Mouse (Mus musculus) kidney, adult 8-10 months (tissue): ENCODE results near the gene Acap2.

Experiments
- DNase-seq, 2 experiments: peaks; one replicate each; pipeline ENCODE4 v3.0.0; 2022

Acap2 gene

DNA sequence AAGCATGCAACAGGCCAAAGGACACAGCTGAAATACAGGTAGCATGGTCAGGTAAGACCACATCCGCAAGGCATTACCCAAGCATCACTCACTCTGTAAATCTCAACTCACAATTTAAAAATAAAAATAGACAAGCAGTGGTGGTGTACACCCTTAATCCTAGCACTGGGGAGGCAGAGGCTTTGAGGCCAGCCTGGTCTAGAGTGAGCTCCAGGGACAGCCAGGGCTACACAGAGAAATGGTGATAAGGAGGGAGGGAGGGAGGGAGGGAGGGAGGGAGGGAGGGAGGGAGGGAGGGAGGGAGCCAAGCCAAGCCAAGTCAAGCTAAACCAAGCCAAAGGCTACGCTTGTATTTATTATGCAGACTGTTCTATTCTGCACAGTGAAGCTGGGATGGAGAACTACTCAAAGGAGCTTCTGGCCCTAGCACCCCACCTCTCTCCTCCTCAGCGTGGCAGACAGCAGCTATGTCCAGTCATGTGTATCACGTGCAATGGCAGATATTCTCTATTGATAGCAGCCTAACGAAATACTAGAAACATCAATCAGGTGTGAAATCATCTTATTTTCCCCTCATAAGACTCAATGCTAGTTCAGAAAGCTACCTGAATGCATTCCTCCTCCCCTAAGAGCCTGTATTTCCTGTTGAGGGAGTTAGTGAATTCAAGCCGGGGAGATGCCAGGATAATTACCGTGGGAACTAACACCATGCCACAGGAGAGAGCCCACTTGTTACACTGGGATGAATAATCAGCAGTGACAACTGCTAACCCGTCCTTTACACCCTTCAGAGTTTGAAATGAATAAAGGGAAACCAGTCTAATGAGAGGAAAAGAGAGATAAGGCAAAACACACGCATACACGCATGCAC lies 33.8 kb downstream of the Acap2 start:
- DNase-seq, result no peak

DNA sequence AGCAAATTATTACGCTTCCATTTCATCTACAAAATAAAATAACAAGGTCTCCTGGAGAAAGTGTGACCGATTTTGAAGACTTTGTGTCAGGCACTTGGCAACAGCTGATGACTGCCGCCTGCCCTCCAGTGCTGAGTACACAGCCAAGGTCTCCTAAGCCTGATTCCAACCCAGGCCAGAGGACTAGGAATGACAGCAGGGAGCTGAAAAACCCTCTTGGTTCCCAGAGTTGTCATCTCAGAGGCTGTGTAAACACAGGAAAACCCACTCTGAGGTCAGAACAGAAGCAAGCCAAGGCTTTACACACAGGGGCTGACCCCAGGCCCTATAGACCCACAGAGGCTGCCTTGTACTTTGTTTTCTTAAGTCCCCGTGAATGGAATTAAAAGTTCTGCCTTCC lies 35.1 kb downstream of the Acap2 start:
- no peak for DNase-seq

DNA sequence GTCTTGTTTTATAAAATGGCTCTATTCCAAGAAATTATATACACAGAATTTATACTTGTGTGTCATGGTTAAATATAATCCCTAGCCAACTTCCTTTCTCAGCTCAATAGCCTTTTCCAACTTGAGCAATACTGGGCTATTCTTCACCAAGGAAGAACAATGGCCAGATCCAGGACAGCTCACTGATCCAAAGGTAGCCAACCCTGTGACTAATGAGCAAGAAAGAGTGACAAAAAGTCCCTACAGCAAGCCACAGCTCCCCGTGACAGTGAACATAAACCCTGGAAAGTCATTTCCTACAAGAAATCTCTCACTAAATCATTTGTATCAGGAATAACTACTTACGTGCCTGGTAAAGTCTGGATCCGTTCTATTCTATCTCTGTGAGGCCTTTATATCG lies 35.6 kb downstream of the Acap2 start:
- DNase-seq, result no peak

DNA sequence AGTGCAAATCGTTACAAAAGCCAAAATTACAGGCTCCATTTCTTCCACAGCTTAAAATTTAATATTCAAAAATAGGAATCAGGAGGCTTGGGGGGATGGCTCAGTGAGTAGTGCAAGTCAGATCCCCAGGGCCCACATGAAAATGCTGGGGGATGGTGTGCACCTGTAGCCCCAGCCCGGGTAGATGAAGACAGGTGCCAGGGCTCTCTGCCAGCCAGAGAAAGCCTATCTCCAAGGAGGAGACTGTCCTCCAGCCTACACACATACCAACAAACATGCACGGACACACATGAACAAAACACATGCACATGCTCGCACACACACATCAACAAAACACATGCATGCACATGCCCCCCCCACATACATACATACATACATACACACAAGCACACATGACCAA lies 36.9 kb downstream of the Acap2 start:
- DNase-seq, result no peak

DNA sequence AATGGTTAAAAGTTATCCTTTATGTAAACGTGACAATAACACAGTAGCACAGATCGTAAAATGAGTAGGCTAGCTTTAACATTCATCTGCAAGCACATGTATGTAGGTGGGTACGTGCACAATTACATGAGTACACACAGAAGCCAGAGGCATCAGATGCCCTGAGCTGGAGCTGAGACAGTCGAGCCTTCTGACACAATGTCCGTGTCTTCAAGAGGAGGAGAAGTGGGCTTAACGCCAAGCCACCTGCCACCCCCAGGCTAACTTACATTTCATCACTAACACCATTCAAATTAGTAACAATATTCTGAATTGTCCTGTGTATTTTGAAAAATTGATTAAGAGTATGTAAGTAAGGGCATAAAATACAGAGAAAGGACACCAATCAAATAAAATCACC lies 40.6 kb downstream of the Acap2 start:
- no peak for DNase-seq

DNA sequence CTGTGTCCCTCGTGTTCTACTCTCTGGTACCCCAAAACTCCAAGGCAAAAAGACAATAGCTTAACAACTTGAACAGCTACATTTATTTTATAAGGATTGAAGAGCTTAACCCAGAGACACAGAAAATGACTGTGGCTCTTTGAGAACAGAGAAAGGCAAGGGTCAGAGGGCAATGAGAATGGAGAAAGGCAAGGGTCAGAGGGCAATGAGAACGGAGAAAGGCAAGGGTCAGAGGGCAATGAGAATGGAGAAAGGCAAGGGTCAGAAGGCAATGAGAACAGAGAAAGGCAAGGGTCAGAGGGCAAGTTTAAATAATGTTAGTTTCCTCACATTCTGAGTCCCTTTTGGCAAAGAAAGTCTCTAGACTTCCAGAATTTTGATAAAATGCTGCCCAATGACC lies 41.6 kb downstream of the Acap2 start:
- DNase-seq, result no peak

DNA sequence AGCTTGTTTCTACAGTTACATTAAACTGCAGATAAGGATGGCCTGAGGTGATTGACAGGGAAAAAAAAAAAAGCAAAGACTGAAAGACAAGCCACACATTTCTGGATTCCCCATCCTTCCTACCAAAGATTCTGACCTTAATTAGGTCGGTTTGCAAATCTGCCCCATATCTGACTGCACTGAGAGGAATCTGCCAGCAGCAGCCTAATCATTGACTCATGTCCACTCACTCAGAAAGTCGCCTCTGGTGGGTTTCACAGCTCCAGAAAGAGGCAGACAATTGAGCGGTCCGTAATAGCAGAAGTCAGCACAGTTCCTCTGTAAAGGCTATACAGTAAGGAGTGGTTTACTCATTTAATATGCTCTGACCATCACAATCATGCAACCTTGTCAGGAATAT lies 51.2 kb downstream of the Acap2 start:
- DNase-seq, result no peak

DNA sequence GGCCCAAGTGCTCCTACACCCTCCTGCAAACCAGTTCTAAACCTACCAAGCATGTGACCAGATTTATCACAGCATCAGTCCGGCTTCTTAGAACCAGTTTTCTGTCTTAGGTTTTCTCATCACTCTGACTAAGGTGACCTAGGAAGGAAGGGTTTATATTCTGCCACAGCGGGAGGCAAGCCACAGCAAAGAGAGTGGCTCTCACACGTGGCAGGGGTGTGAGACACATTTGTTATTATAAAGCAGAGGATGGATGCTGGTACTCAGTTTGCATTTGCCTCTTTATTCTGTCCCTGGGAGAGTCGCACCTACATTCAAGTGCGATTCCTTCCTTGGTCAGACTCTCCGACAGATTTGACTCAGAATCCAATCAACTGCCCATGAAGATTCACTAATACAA lies 52.2 kb downstream of the Acap2 start:
- DNase-seq, result no peak

DNA sequence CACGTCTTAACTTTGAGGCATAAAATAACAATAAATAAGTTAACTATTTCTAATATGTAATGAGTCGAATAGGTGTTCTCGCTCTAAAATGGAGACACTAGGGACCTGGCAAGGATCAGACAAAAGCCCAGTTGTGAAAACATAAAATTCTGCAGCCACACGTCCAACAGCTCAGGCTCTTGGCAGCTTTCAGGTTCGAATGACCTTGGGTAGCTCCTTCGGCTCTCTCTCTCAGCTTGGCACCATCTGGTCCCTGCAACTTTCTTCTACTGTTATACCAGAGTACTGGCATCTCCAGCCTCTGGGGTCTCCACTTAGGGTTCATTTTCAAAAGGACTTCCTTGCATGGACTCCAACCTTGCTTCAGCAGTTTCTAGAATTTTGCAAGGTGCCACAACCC lies 53.3 kb downstream of the Acap2 start:
- DNase-seq, result no peak

DNA sequence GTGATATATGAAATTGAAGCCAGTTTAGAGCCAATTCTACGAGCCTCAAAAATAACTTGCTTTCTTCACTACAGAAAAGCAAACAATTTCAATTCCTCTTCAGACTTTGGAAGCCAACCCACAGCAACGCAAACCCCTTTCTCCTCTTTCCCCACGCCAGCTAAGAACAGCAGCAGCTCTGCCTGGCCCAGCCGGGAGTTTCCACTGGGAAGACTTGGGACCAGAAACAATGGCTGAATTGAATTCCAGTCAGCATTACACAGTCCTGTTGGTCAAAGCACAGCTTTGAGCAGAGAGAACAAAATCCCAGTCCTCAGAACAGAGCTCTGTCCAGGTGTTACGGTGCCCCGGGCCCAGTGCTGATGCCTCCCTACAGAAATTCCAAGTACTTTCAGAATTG lies 59.1 kb downstream of the Acap2 start:
- DNase-seq, result no peak

DNA sequence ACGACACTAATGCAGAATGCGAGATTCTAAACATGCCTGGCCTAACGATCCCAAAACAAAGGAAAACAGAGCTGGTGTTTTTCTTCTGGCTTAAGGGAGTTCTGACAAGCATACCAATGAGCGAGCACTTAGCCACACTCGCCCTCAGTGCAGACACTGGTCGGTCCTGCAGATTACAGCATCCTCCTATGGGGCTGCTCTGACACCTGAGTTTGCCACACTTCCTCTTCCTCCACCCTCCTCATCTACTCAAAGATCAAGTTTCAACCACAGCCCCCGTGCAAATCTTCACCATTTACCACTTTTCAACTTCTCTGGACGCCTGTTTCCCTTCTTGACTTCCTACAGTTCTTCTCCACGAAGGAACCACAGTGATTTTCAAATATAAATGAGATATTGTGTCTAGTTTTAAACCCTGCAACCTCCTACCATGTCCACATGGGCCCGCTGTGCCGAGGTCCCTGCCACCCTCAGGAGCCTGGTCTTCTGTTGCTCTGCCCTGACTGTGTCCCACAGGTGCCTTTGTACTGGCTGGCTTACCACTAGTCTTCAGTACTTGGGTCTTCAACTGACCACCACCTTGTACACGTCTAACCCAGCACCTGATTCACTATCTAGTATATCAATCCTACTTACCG lies 64.3 kb downstream of the Acap2 start:
- no peak for DNase-seq

DNA sequence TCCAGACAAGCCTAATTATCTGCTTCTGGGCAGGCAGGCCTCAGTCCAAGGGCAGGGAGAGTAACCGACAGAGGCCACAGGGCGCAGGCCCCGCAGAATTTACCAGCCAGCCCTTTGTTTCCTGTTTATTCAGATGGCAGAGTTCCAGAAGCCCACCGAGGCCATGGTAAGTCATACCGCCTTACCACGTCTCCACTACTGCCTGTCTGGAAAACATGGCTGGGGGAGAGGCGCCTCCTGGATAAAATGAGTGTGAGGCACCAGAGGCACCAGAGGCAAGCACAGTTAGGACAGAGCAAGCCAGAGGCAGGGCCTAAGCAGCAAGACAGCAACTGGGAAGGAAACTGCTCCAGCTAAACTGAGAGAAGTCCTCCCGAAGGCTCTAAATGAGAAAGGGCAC lies 65.5 kb downstream of the Acap2 start:
- no peak for DNase-seq

DNA sequence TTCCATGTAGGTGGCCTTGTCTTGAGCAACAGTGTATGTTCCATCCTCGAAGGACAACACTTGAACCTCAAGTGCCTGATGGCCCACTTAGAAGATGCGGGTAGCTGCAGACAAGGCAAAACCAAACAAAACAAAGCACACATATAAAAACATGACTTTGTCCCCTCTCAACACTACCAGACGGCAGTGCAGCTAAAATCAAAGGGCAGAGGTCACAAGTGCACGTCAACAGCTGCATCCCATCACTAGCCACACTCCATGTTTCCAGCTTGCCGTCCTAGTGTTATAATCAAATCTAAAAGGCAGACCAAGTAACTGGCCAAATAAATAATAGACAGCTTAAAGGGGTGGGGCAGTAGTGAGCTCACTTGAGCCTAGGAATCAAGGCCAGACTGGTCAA lies 69.5 kb downstream of the Acap2 start:
- peak; percentile 11 to 22 for DNase-seq

DNA sequence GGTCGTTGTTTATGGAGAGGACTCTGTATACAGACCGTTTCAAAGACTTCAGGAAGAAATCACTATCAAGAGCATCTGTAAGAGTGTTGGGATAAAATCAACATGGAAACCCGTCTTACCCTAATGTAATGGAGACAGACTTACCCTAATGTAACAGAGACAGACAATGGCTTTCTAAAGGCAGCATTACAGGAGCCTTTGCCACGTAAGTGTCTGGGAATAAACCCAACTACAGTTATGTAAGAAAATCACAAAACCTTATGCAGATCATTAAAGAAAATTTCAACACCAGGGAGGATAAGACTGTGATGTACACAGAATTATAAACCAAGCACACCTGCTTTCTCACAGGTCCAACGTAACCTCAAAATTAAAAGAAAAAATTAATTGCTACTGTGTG lies 72.9 kb downstream of the Acap2 start:
- DNase-seq, result no peak

DNA sequence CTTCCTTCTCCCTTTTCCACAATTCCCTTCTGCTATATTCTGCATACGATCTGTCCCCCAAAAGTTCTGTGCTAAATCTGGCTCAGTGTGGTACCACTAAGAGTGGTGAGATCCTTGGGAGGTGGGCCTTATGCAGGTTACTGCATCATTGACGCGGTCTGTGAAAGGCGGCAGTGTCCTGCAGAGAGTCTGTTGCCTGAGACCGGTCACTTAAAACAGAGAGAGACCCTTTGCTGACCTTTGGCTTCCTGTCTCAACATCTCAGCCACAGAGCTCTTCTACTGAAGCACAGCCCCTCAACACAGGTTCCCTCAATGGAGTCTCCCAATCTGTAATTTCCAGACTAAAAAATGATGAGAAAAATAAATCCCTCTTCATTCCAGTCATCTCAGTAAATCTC lies 76.1 kb downstream of the Acap2 start:
- DNase-seq, result no peak

DNA sequence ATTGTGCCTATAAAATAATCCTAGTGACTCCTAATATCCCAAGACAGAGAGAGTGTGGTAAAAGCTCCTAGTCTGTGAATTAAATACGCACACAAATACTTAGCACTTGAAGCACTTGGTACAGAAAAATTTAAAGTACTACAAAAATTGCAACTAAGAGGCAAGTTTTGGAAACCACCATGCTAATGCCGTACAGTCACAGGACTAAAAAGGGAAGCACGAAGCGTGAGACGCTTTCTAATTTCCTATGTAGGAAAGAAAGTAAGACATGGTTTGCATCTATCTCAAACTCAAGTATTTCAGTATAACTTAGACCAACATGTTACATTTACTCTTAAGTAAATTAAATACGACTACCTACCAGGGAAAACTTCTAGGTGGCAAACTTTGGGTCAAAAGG lies 79.4 kb downstream of the Acap2 start:
- no peak for DNase-seq

DNA sequence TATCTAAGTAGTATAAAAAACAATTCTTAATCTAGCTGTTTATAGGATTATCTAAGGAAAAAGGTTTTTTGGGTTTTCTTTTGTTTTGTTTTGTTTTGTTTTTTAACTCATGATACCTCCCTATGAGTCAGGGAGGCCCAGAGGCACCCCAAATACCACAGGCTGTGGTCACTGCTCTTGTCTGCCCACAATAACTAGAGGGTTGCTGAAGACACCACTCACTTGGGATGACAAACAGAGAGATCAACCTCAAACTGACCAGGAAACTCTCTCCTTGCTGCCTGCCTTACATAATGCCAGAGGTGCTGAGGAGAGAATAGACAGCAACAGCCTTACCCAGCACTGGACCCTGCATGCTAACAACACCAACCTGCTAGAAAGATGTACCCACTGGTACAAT lies 87.4 kb downstream of the Acap2 start:
- DNase-seq, result no peak

DNA sequence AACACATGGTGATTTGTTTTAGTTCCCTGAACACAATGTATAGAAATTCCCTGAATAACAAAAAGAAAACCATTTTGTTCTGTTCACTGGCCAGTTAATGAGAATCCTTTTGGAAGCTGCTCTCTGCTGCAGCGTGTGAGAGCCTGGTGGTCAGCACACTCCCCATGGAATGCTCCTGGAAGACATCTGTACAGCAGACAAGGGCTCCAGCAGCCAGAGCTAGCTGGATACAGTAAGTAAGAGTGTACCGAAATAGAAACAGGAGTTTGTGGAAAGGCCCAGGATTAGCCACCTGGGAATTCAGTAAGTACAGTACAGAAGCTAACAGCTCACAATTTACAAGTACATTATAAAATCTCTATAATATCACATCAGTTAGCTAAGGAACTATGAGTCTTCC lies 99.7 kb downstream of the Acap2 start:
- DNase-seq, result no peak

DNA sequence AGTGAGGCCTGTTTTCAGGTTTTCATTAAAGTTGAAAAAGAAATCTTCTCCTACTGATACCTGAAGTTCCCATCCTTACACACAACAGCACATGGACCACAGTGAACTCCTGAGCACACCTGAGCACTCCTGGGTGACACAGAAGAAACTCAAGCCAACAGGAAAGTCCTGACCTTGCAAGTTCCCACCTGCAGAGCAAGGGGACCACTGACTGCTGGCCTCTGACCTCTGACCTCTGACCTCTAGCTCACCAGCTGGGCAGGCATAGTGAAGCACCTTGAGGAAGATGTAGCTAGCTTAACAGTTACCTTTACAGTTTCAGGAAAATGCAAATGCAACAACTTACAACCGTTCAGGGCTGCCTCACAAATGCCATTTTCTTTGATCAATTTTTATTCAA lies 101.1 kb downstream of the Acap2 start:
- no peak for DNase-seq

DNA sequence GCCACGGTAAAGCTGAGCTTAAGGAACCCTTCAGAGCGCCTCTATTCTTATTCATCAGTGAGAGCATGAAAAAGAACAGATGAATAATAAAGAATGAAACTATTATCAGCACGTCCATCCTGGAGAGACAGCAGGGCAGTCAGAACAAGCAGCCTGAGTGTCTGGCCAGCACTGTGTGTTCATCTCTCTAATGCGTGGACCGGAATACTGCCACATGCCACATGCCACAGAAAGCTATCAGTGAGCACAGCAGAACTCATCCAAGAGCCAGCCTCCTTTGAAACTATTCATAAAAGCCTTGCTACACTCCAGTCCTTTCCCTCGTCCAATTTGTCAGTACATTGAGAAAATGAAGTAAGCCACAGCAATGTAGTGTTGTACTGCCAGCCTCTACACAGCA lies 107.0 kb downstream of the Acap2 start:
- DNase-seq, result no peak

DNA sequence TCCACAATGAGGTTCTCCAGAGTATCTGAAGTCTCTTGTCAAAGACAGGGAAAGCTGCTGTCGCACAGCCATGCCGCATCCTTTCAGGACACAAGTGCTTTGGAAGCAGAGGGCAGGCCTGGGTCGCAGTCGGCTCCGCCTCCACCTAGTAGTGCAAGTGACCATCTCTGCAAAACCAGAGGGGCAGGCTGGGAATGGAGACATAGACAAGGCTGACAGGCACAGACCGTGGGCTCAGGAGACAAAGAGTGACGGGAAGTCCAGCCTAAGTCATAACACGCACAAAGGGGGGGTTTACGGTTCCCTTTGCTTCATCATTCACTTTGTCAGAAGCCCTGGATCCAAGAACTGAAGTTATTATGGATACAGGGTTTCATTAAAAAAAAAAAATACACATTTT lies 107.9 kb downstream of the Acap2 start:
- DNase-seq, result no peak

DNA sequence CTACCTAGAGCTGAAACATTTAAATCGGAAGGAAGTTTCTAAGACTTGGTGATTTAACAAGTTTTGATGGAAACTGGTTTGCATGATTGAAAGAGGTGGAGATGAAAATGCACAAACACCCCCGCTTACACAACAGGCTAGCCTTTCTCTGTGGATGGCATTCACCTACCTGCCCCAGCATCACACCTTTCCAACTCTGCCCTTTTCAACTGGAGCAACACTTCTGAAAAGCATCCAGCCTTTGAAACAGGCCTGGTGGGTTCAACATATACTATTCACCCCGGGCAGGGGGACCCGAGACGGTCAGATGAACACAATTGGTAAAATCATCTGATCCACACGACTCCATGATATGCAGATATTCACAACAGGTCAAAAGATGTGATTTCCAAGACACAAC lies 119.2 kb downstream of the Acap2 start:
- no peak for DNase-seq

DNA sequence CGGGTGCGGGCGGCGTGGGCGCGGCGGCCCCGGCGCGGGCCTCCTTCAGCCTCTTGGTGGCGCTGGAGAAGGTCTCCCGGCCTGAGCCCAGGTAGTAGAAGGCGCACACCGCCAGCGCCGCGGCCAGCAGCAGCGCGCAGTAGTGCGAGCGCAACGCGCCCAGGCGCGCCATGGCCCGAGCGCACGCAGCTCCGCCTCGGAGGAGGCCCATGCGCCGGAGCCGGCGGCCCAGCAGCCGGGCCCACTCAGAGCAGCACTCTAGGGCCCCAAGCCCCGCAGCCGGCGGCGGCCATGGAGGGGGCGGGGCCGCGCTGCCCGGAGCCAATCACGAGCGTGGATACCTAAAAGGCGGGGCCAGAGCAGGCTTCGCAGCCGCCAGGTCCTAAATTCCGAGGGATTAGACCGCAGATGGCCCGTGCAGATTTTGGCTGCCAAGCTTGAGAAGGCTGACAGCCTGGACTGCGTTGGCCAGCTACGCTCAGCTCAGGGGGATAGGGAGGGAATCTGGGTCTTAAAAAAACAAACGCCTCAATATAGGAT lies 119.8 kb downstream of the Acap2 start, which contains the start of gene Xxylt1:
Gene Xxylt1, minus strand, starts transcription at position 308 of the 540 bp plus-strand sequence.
- DNase-seq, result peak; percentile 93 to 95

DNA sequence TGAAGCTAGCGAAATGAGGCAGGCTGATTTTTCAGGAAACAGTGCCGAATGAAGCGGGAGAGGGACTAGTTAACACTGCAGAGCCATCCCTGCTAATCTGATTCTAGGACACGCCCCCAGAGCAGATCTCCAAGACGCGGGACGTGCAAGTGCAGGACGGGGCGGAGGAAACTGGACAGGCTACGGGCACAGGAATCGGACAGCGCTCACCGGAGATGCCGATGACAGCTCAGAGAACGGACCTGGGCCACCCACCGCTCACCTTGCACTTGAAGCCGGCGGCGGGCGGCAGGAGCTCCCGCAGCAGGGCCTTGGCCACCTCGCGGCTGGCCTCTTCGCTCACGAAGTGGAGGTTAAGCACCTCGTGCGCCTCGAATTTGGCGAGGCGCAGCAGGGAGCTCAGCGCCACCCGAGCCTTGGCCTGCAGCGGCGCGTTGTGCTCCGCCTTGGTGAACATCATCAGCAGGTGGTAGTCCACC lies 120.4 kb downstream of the Acap2 start:
- peak; percentile 67 to 70 for DNase-seq
